Mouse (Mus musculus): ENCODE measurements around the gene Msi2.

- TF ChIP-seq EP300 (IDR thresholded peaks at IDR 0.05; ENCODE audit: low read depth) (no peak), CTCF (IDR thresholded peaks at IDR 0.05; ENCODE audit: low read depth) (no peak)
Measured at GRCm38 (mm10) chr11:88510282-88510850, 207.9 kb downstream of the Msi2 start.
